Mouse (Mus musculus): ENCODE measurements around the gene Gpsm2.
"Not testable (repeated sequence)": the region's sequence is repeated elsewhere in the genome, so short reads cannot be mapped to it uniquely, and the experiment has no call there.

Gene Gpsm2

GRCm38 (mm10) chr3:108721076-108721991 lies 775 bp downstream of the Gpsm2 start:
- peak; percentile 14 for DNase-seq

- no peak for DNase-seq
These were observed 2.3 kb downstream of the Gpsm2 start for GRCm38 (mm10) chr3:108719761-108720160.

- DNase-seq: no peak
These were observed 2.8 kb downstream of the Gpsm2 start for GRCm38 (mm10) chr3:108719357-108719756.

- DNase-seq: no peak
These were observed 4.1 kb downstream of the Gpsm2 start for GRCm38 (mm10) chr3:108717896-108718502.

GRCm38 (mm10) chr3:108714837-108715236 lies 7.3 kb downstream of the Gpsm2 start:
- DNase-seq: no peak

GRCm38 (mm10) chr3:108713065-108713675 lies 8.9 kb downstream of the Gpsm2 start:
- DNase-seq: no peak

- no peak for DNase-seq
These were observed 10.8 kb downstream of the Gpsm2 start for GRCm38 (mm10) chr3:108711296-108711695.

- DNase-seq: no peak
These were observed 19.3 kb downstream of the Gpsm2 start for GRCm38 (mm10) chr3:108702789-108703188.

GRCm38 (mm10) chr3:108701256-108701655 lies 20.9 kb downstream of the Gpsm2 start:
- DNase-seq: no peak

- no peak for DNase-seq
These were observed 22.3 kb downstream of the Gpsm2 start for GRCm38 (mm10) chr3:108699786-108700185.

- no peak for DNase-seq
These were observed 23.4 kb downstream of the Gpsm2 start for GRCm38 (mm10) chr3:108698662-108699061.

- no peak for DNase-seq
These were observed 27.8 kb downstream of the Gpsm2 start for GRCm38 (mm10) chr3:108694321-108694720.

- DNase-seq: no peak
These were observed 32.1 kb downstream of the Gpsm2 start for GRCm38 (mm10) chr3:108689979-108690378.

- no peak for DNase-seq
These were observed 32.7 kb downstream of the Gpsm2 start for GRCm38 (mm10) chr3:108689446-108689845.

GRCm38 (mm10) chr3:108689015-108689441 lies 33.1 kb downstream of the Gpsm2 start:
- DNase-seq: no peak

GRCm38 (mm10) chr3:108685701-108686100 lies 36.4 kb downstream of the Gpsm2 start:
- no peak for DNase-seq

- DNase-seq: not testable (repeated sequence)
These were observed 38.5 kb downstream of the Gpsm2 start for GRCm38 (mm10) chr3:108683597-108683996.

- DNase-seq: no peak
These were observed 41.1 kb downstream of the Gpsm2 start for GRCm38 (mm10) chr3:108681004-108681403.

- no peak for DNase-seq
These were observed 45.5 kb downstream of the Gpsm2 start for GRCm38 (mm10) chr3:108676616-108677015.

GRCm38 (mm10) chr3:108660941-108661340 lies 61.2 kb downstream of the Gpsm2 start:
- DNase-seq: no peak

- DNase-seq: no peak
These were observed 63.5 kb downstream of the Gpsm2 start for GRCm38 (mm10) chr3:108658612-108659011.

- no peak for DNase-seq
These were observed 66.6 kb downstream of the Gpsm2 start for GRCm38 (mm10) chr3:108655486-108655885.

- no peak for DNase-seq
These were observed 67.5 kb downstream of the Gpsm2 start for GRCm38 (mm10) chr3:108654566-108654965.

Measured in cerebellum, adult 8-10 months (tissue).